Mouse (Mus musculus) gastrocnemius, adult 2 months (tissue): ENCODE results near the gene Tmem251. TPM values are rescaled to one million over a fixed set of nuclear protein-coding genes. Genes with fewer than 3 reads are reported as not detected.

ENCODE experiments used
- DNase-seq: peaks from one replicate; pipeline ENCODE4 v3.0.0; 2022
- H3K27ac ChIP-seq: fragments of 200-600 bp; 2 replicates; pipeline ENCODE4 v1.8.1; 2022; ENCODE audit warnings: mild to moderate bottlenecking
- H3K4me3 ChIP-seq: fragments of 200-600 bp; 2 replicates; pipeline ENCODE4 v1.8.1; 2022; ENCODE audit warnings: mild to moderate bottlenecking, moderate library complexity
- CTCF ChIP-seq: fragments of 200-600 bp; IDR thresholded peaks from 2 replicates; pipeline ENCODE4 v1.8.1; 2022; ENCODE audit warnings: antibody characterized with exemption, mild to moderate bottlenecking, moderate library complexity
- intact Hi-C: fragments of 180-260 bp; cut with DNase I; formaldehyde crosslinking; loops from one replicate; pipeline ENCODE4 v1.15.1; 2025
- total RNA-seq, 2 experiments: library from RNA; stranded (reverse); gene quantifications; 2 replicates each; pipeline ENCODE4 v1.2.3; 2021

Gene Tmem251
- total RNA-seq, 2 experiments from 2014 or later = 2.3 to 3.5 TPM

GRCm38 (mm10) chr12:102703441-102703840 lies 40.1 kb upstream of the Tmem251 start:
- Histone ChIP-seq H3K4me3 (peak overlapping the region; percentile 97), H3K27ac (peak overlapping the region; percentile 91)
- no peak for TF ChIP-seq CTCF
- intact Hi-C loops = loop anchor here (5.0 kb wide), 1 partner anchor 81 kb away; no protein-coding TSS in a partner anchor
- DNase-seq = no peak

- Histone ChIP-seq H3K4me3 (peak overlapping the region; percentile 97), H3K27ac (peak overlapping the region; percentile 91)
- no peak for TF ChIP-seq CTCF
- no peak for DNase-seq
- intact Hi-C loops = loop anchor here (5.0 kb wide), 1 partner anchor 82 kb away; no protein-coding TSS in a partner anchor
Measured at GRCm38 (mm10) chr12:102703921-102704408, 39.6 kb upstream of the Tmem251 start.

- peak; percentile 83 for DNase-seq
Measured at GRCm38 (mm10) chr12:102704457-102705198, 38.9 kb upstream of the Tmem251 start, which contains the start of gene Itpk1. Itpk1 (minus strand) TSS chr12:102704930.

GRCm38 (mm10) chr12:102705216-102705871 lies 38.2 kb upstream of the Tmem251 start:
- intact Hi-C loops = loop anchor here (5.0 kb wide), 1 partner anchor 1928 kb away; the partner anchor contains the start of gene Dglucy
- TF ChIP-seq CTCF = no peak; the same call in 1 of the 2 replicates

More at GRCm38 (mm10) chr12:102704457-102705198, 38.9 kb upstream of the Tmem251 start, which contains the start of gene Itpk1:
- peak within 1 kb of the TSS; percentile 92 for H3K27ac ChIP-seq
- peak within 1 kb of the TSS; percentile 97 for H3K4me3 ChIP-seq
- no peak for TF ChIP-seq CTCF
- intact Hi-C loops = loop anchor here (5.0 kb wide), 2 partner anchors 82 to 1927 kb away; partner anchors contain the start of gene Dglucy

GRCm38 (mm10) chr12:102705906-102706640 lies 37.5 kb upstream of the Tmem251 start:
- TF ChIP-seq CTCF = no peak
- H3K27ac ChIP-seq = peak overlapping the region; percentile 92
- H3K4me3 ChIP-seq = peak overlapping the region; percentile 97
- intact Hi-C loops = loop anchor here (5.0 kb wide), 1 partner anchor 1929 kb away; the partner anchor contains the start of gene Dglucy
- DNase-seq = no peak

More at GRCm38 (mm10) chr12:102705216-102705871, 38.2 kb upstream of the Tmem251 start:
- peak overlapping the region; percentile 92 for H3K27ac ChIP-seq
- H3K4me3 ChIP-seq = peak overlapping the region; percentile 97
- peak; percentile 93 for DNase-seq

GRCm38 (mm10) chr12:102706833-102707463 lies 36.6 kb upstream of the Tmem251 start:
- TF ChIP-seq CTCF = no peak

GRCm38 (mm10) chr12:102708220-102708619 lies 35.3 kb upstream of the Tmem251 start:
- DNase-seq = peak; percentile 76
- intact Hi-C loops = loop anchor here (1.0 to 5.0 kb wide), 2 partner anchors 129 to 1931 kb away; partner anchors contain the start of gene Dglucy
- peak; percentile 65 for TF ChIP-seq CTCF
- Histone ChIP-seq H3K27ac (0 out of 2 replicates have a peak overlapping the region, but pooled peaks have one; percentile 13), H3K4me3 (no peak overlapping the region)

More at GRCm38 (mm10) chr12:102706833-102707463, 36.6 kb upstream of the Tmem251 start:
- Histone ChIP-seq H3K4me3 (no peak overlapping the region), H3K27ac (no peak overlapping the region)
- no peak for DNase-seq
- intact Hi-C loops = loop anchor here (5.0 kb wide), 1 partner anchor 1930 kb away; the partner anchor contains the start of gene Dglucy

GRCm38 (mm10) chr12:102709896-102710295 lies 33.7 kb upstream of the Tmem251 start:
- intact Hi-C loops = loop anchor here (5.0 to 10.0 kb wide), 2 partner anchors 215 to 1933 kb away; partner anchors contain the start of gene Dglucy
- H3K27ac ChIP-seq = no peak overlapping the region
- DNase-seq = no peak
- no peak overlapping the region for H3K4me3 ChIP-seq
- TF ChIP-seq CTCF = no peak

- intact Hi-C loops = loop anchor here (10.0 kb wide), 1 partner anchor 216 kb away; no protein-coding TSS in a partner anchor
- Histone ChIP-seq H3K4me3 (no peak overlapping the region), H3K27ac (no peak overlapping the region)
- TF ChIP-seq CTCF = no peak
- DNase-seq = no peak
Measured at GRCm38 (mm10) chr12:102710851-102711375, 32.6 kb upstream of the Tmem251 start.

GRCm38 (mm10) chr12:102713153-102713865 lies 30.3 kb upstream of the Tmem251 start:
- H3K4me3 ChIP-seq = peak overlapping the region; percentile 28; the same call in 1 of the 2 replicates
- peak overlapping the region; percentile 46 for H3K27ac ChIP-seq
- intact Hi-C loops = loop anchor here (10.0 kb wide), 1 partner anchor 219 kb away; no protein-coding TSS in a partner anchor
- TF ChIP-seq CTCF = no peak
- DNase-seq = no peak
